Mouse (Mus musculus) ES-E14 (cell line): ENCODE data around the gene Fbxl15.

ENCODE experiments used
- HCFC1 ChIP-seq: IDR thresholded peaks from 2 replicates; pipeline ENCODE4 v1.6.1; 2012; ENCODE audit warnings: low read length, inconsistent platforms, borderline replicate concordance; ENCODE audit not compliant: insufficient read depth
- MAFK ChIP-seq: IDR thresholded peaks from 2 replicates; pipeline ENCODE4 v1.6.1; 2014; ENCODE audit warnings: mild to moderate bottlenecking, low read depth, low read length, inconsistent platforms; ENCODE audit not compliant: insufficient read depth
- ZNF384 ChIP-seq: IDR thresholded peaks from 2 replicates; pipeline ENCODE4 v1.6.1; 2012; ENCODE audit warnings: low read depth, low read length, inconsistent platforms

DNA sequence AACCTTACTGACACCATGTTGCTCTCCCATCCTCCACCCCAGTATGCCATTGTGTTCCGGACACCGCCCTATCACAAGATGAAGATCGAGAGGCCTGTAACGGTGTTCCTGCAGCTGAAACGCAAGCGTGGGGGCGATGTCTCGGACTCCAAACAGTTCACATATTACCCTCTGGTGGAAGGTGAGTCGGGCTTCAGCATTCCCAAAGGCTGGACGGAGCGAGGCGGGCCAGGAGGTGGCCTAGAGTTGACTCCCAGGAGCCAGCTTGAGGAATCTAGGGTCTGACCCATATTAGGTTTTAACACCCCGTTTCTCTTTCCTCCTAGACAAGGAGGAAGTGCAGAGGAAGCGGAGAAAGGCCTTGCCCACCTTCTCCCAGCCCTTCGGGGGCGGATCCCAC lies 19.7 kb upstream of the Fbxl15 start:
- TF ChIP-seq ZNF384: no peak
- no peak for TF ChIP-seq HCFC1
- TF ChIP-seq MAFK: no peak
